Mouse (Mus musculus) heart, embryonic 14.5 days (tissue): Measurements from ENCODE around the gene Nalcn. TPM values are rescaled to one million over a fixed set of nuclear protein-coding genes. Genes with fewer than 3 reads are reported as not detected.

Source experiments
- ATAC-seq: fragments of 200-750 bp; cut with Nextera tagmentation; 2 replicates; pipeline ENCODE4 v1.8.0; 2017; ENCODE audit warnings: low read depth, moderate TSS enrichment; ENCODE audit not compliant: insufficient number of reproducible peaks, insufficient read depth, low FRiP score
- H3K27ac ChIP-seq, 2 experiments: fragments of 200-500 bp in 1 of 2; fragments of 300-500 bp in 1 of 2; sonication (generic) in 1 of 2; replicated peaks in 1 of 2; 2 replicates each; pipeline ENCODE4 v1.5.1; 2012 to 2014; ENCODE audit warnings: low read depth in 2 of 2, low read length in 2 of 2, control low read depth in 1 of 2, mild to moderate bottlenecking in 1 of 2, mixed read lengths in 1 of 2; ENCODE audit not compliant: control insufficient read depth in 1 of 2, insufficient read depth in 1 of 2
- H3K27me3 ChIP-seq: fragments of 300-500 bp; sonication (generic); 2 replicates; pipeline ENCODE4 v1.6.1; 2014; ENCODE audit warnings: mild to moderate bottlenecking, low read length, control low read depth; ENCODE audit not compliant: control insufficient read depth, insufficient read depth
- H3K36me3 ChIP-seq: fragments of 300-500 bp; sonication (generic); 2 replicates; pipeline ENCODE4 v1.6.1; 2014; ENCODE audit warnings: mild to moderate bottlenecking, control low read depth, low read length, mixed read lengths; ENCODE audit not compliant: control insufficient read depth, insufficient read depth
- H3K4me1 ChIP-seq, 2 experiments: fragments of 200-500 bp in 1 of 2; fragments of 300-500 bp in 1 of 2; sonication (generic) in 1 of 2; 2 replicates each; pipeline ENCODE4 v1.6.1; 2012 to 2014; ENCODE audit warnings: low read length in 2 of 2, control low read depth in 1 of 2, mixed read lengths in 1 of 2; ENCODE audit not compliant: control insufficient read depth in 2 of 2, insufficient read depth in 2 of 2
- H3K4me2 ChIP-seq: fragments of 300-500 bp; sonication (generic); 2 replicates; pipeline ENCODE4 v1.6.1; 2014; ENCODE audit warnings: mild to moderate bottlenecking, low read length
- H3K4me3 ChIP-seq, 2 experiments: fragments of 200-500 bp in 1 of 2; fragments of 300-500 bp in 1 of 2; sonication (generic) in 1 of 2; 2 replicates each; pipeline ENCODE4 v1.5.1; 2012 to 2014; ENCODE audit warnings: low read length in 2 of 2, mild to moderate bottlenecking in 2 of 2, control low read depth in 1 of 2, low read depth in 1 of 2, moderate library complexity in 1 of 2; ENCODE audit not compliant: control insufficient read depth in 1 of 2, insufficient read depth in 1 of 2
- H3K9ac ChIP-seq: fragments of 300-500 bp; sonication (generic); 2 replicates; pipeline ENCODE4 v1.6.1; 2014; ENCODE audit warnings: mild to moderate bottlenecking, low read length
- H3K9me3 ChIP-seq: fragments of 300-500 bp; sonication (generic); 2 replicates; pipeline ENCODE4 v1.6.1; 2016; ENCODE audit warnings: low read length, control low read depth; ENCODE audit not compliant: control insufficient read depth
- WGBS: fragments of 180-500 bp; shearing (Covaris S2); extraction: QIAGEN DNeasy Blood & Tissue Kit; methylation state at CpG from one replicate; pipeline ENCODE4 v1.1.7; 2014; 5-methylcytosine and 5-hydroxymethylcytosine counted together
- polyA plus RNA-seq: library from polyadenylated mRNA; unstranded; fragments of >200 nt; fragmentation: Nextera tagmentation; extraction: Ambion mirVana; gene quantifications from 2 replicates; pipeline ENCODE4 v1.2.1, GENCODE M21; 2014

The Nalcn gene
- polyA plus RNA-seq, 1 experiment from 2014 or later, result 0.41 TPM

- Histone ChIP-seq H3K27me3 (no peaks in the 10 kb centered on the region), H3K9me3 (no peaks in the 10 kb centered on the region), H3K4me1 (no peaks in the 10 kb centered on the region), H3K36me3 (no peaks in the 10 kb centered on the region), H3K4me2 (no peak overlapping the region), H3K9ac (no peak overlapping the region), H3K27ac (no peak overlapping the region), H3K4me3 (no peak overlapping the region)
- 69% methylated on average over 2 of the region's 2 CpGs for whole genome bisulfite sequencing
- no peak for ATAC-seq
Observed at GRCm38 (mm10) chr14:123272121-123272520, 354.8 kb downstream of the Nalcn start.

GRCm38 (mm10) chr14:123240738-123241137 is 386.2 kb downstream of the Nalcn start:
- Histone ChIP-seq H3K36me3 (no peaks in the 10 kb centered on the region), H3K9me3 (no peaks in the 10 kb centered on the region), H3K9ac (no peak overlapping the region), H3K27me3 (no peaks in the 10 kb centered on the region), H3K4me3 (no peak overlapping the region), H3K4me2 (no peak overlapping the region), H3K27ac (no peak overlapping the region), H3K4me1 (no peaks in the 10 kb centered on the region)
- 45% methylated on average over 1 of the region's 1 CpGs for WGBS
- ATAC-seq, result no peak

- H3K27me3 ChIP-seq, result no peaks in the 10 kb centered on the region
- no peak overlapping the region for H3K4me3 ChIP-seq
- H3K4me2 ChIP-seq, result no peak overlapping the region
- H3K27ac ChIP-seq, result no peak overlapping the region
- H3K4me1 ChIP-seq, result no peaks in the 10 kb centered on the region
- WGBS, result 7% methylated on average over 2 of the region's 2 CpGs
- H3K9me3 ChIP-seq, result no peaks in the 10 kb centered on the region
- no peak for ATAC-seq
- no peak overlapping the region for H3K9ac ChIP-seq
- no peaks in the 10 kb centered on the region for H3K36me3 ChIP-seq
Observed at GRCm38 (mm10) chr14:123239945-123240344, 387.0 kb downstream of the Nalcn start.

- 61% methylated on average over 2 of the region's 2 CpGs for WGBS
- no peak overlapping the region for H3K27ac ChIP-seq
- H3K4me1 ChIP-seq, result no peaks in the 10 kb centered on the region
- H3K4me2 ChIP-seq, result no peak overlapping the region
- no peak for ATAC-seq
- H3K4me3 ChIP-seq, result no peak overlapping the region
- H3K9me3 ChIP-seq, result no peaks in the 10 kb centered on the region
- no peaks in the 10 kb centered on the region for H3K27me3 ChIP-seq
- no peaks in the 10 kb centered on the region for H3K36me3 ChIP-seq
- no peak overlapping the region for H3K9ac ChIP-seq
Observed at GRCm38 (mm10) chr14:123237002-123237401, 389.9 kb downstream of the Nalcn start.

GRCm38 (mm10) chr14:123232630-123233206 is 394.2 kb downstream of the Nalcn start:
- H3K27me3 ChIP-seq, result no peaks in the 10 kb centered on the region
- no peak overlapping the region for H3K4me3 ChIP-seq
- no peaks in the 10 kb centered on the region for H3K36me3 ChIP-seq
- no peaks in the 10 kb centered on the region for H3K9me3 ChIP-seq
- H3K4me1 ChIP-seq, result no peaks in the 10 kb centered on the region
- H3K4me2 ChIP-seq, result no peak overlapping the region
- no peak for ATAC-seq
- H3K27ac ChIP-seq, result no peak overlapping the region
- H3K9ac ChIP-seq, result no peak overlapping the region

Other genes starting within 250 kb of the Nalcn start
- gene Itgbl1, start 32.8 kb upstream of the Nalcn start, polyA plus RNA-seq, result 1.1 and 1.4 TPM in 2 replicates